ENCODE assay signal across 8 mouse cellular contexts in the genomic region with DNA sequence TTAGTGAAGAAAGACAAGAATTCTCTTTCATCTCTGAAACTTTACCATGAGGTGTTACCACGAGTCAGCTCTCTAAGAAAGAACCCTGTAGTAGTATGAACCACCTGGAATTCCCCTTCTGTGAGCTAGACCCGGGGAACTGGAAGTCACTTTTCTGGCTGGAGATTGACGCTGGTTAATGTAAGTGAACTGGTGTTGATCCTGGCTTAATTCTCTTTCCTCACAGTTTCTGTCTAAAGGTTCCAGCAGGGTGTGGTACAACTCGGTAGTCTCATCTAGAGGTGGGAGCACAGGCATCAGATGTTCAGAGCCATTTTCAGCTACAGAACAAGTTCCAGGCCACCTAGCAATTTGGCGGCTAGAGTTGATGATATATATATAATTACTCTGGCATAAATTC. TPM values are rescaled to one million over a fixed set of nuclear protein-coding genes. Genes with fewer than 3 reads are reported as not detected.
DNase-seq lines count a peak whose midpoint lies in the region; ATAC-seq and TF ChIP-seq lines count a peak whose summit lies in the region.

No protein-coding gene starts in this region.

- no peak for TF ChIP-seq EP300 in ES-Bruce4 (IDR thresholded peaks at IDR 0.05; ENCODE audit: insufficient read depth, low read depth, low read length)

- peak overlapping the region; percentile 78 for H3K9ac ChIP-seq in heart, embryonic 15.5 days
- H3K9ac ChIP-seq in ES-Bruce4 (ENCODE audit: low read depth, poor library complexity, severe bottlenecking) = peak overlapping the region; percentile 74
- peak overlapping the region; percentile 92 for H3K9ac ChIP-seq in liver, embryonic 11.5 days (ENCODE audit: low read depth, low read length)

- H3K27me3 ChIP-seq in heart, embryonic 15.5 days = no peaks in the 10 kb centered on the region
- H3K27me3 ChIP-seq in ES-Bruce4 (ENCODE audit: control insufficient read depth, insufficient read depth, low read length, poor library complexity, severe bottlenecking) = no peaks in the 10 kb centered on the region
- H3K27me3 ChIP-seq in liver, embryonic 11.5 days (replicated peaks; ENCODE audit: control insufficient read depth, insufficient read depth, low read length) = no peaks in the 10 kb centered on the region

- H3K9me3 ChIP-seq in heart, embryonic 15.5 days (replicated peaks) = no peaks in the 10 kb centered on the region
- no peaks in the 10 kb centered on the region for H3K9me3 ChIP-seq in ES-Bruce4 (replicated peaks; ENCODE audit: control insufficient read depth, insufficient read depth, low read length, poor library complexity, severe bottlenecking)
- no peaks in the 10 kb centered on the region for H3K9me3 ChIP-seq in liver, embryonic 11.5 days (ENCODE audit: control insufficient read depth, low read length)

- no peak for ATAC-seq in heart, embryonic 15.5 days (replicated peaks; ENCODE audit: insufficient number of reproducible peaks, insufficient read depth, low FRiP score, low read depth)
- no peak for ATAC-seq in liver, embryonic 11.5 days (replicated peaks; ENCODE audit: low FRiP score)

- H3K36me3 ChIP-seq in heart, embryonic 15.5 days = no peaks in the 10 kb centered on the region
- H3K36me3 ChIP-seq in ES-Bruce4 (ENCODE audit: control insufficient read depth, insufficient read depth, low read length, poor library complexity, severe bottlenecking) = peaks cover 4% of the 10 kb centered on the region; the same call in 1 of the 2 replicates
- H3K36me3 ChIP-seq in liver, embryonic 11.5 days (ENCODE audit: control insufficient read depth, insufficient read depth, low read length) = no peaks in the 10 kb centered on the region

- H3K4me3 ChIP-seq in heart, embryonic 15.5 days = peak overlapping the region; percentile 94
- H3K4me3 ChIP-seq in ES-Bruce4 (ENCODE audit: low read depth, low read length) = peak overlapping the region; percentile 84
- H3K4me3 ChIP-seq in liver, embryonic 11.5 days (ENCODE audit: low read depth, low read length) = peak overlapping the region; percentile 96

- TF ChIP-seq POLR2A in ES-Bruce4 (IDR thresholded peaks at IDR 0.05; ENCODE audit: insufficient read depth, low read length) = no peak

- DNase-seq in heart, postnatal 14 days = no peak
- peak; percentile 21 for DNase-seq in fibroblast of lung, adult 2 months (ENCODE audit: low read depth)
- no peak for DNase-seq in liver, embryonic 11.5 days (ENCODE audit: low spot score)
- DNase-seq in adrenal gland, adult 18-20 months (ENCODE audit: low spot score in 2 of 2) = no peak
- no peak for DNase-seq in cerebellum, adult 9-10 months
- DNase-seq in left cerebral cortex, adult 8-10 months (ENCODE audit: low spot score in 2 of 2) = no peak

- H3K4me2 ChIP-seq in heart, embryonic 15.5 days = peak overlapping the region; percentile 76
- H3K4me2 ChIP-seq in liver, embryonic 11.5 days = peak overlapping the region; percentile 78

- H3K27ac ChIP-seq in heart, embryonic 15.5 days = peak overlapping the region; percentile 90
- peak overlapping the region; percentile 43 for H3K27ac ChIP-seq in ES-Bruce4 (ENCODE audit: insufficient read depth, low read length)
- peak overlapping the region; percentile 10 for H3K27ac ChIP-seq in liver, embryonic 11.5 days (ENCODE audit: low read depth, low read length)

- WGBS in heart, embryonic 15.5 days = 20% methylated on average over 5 of the region's 5 CpGs
- 25% methylated on average over 5 of the region's 5 CpGs for WGBS in liver, embryonic 11.5 days

- TF ChIP-seq CTCF in ES-Bruce4 (IDR thresholded peaks at IDR 0.05; ENCODE audit: low read depth, low read length) = no peak

- intact Hi-C loops in heart, postnatal 14 days (cut with DNase I) = no loop called here

- H3K4me1 ChIP-seq in heart, embryonic 15.5 days (replicated peaks) = peaks cover 17% of the 10 kb centered on the region
- no peaks in the 10 kb centered on the region for H3K4me1 ChIP-seq in ES-Bruce4 (ENCODE audit: control insufficient read depth, insufficient read depth, low read length)
- peaks cover 7% of the 10 kb centered on the region for H3K4me1 ChIP-seq in liver, embryonic 11.5 days (replicated peaks; ENCODE audit: control insufficient read depth, insufficient read depth, low read length)

RNA-seq across cellular contexts. Expression of gene Clpx, which starts 0.9 kb away (rescaled TPM):
- 44.4 and 46.4 TPM in 2 replicates for polyA plus RNA-seq in heart, embryonic 15.5 days (2015; fragmentation: Nextera tagmentation; extraction: Ambion mirVana)
- total RNA-seq in heart, postnatal 14 days (2021) = 10 to 100 TPM; 90.7 to 99.9 TPM
- polyA plus RNA-seq in ES-Bruce4 (2011; ENCODE audit: insufficient read depth, insufficient read length, low read depth, missing spikeins) = 29.6 and 31.5 TPM in 2 replicates
- 49.3 and 54.5 TPM in 2 replicates for polyA plus RNA-seq in liver, embryonic 11.5 days (2014; fragmentation: Nextera tagmentation; extraction: Ambion mirVana)
- 10 to 100 TPM; 66.7 to 75.1 TPM for total RNA-seq in adrenal gland, adult 18-20 months (2021)
- total RNA-seq in left cerebral cortex, adult 8-10 months (2022) = 10 to 100 TPM; 28.4 to 30.9 (median 28.9) TPM

RNA-seq across cellular contexts. Expression of gene Cilp, which starts 28.1 kb away (rescaled TPM):
- polyA plus RNA-seq in heart, embryonic 15.5 days (2015; fragmentation: Nextera tagmentation; extraction: Ambion mirVana) = 0.03 and 0.04 TPM in 2 replicates
- total RNA-seq in heart, postnatal 14 days (2021) = 1 to 10 TPM; 6.2 to 6.6 TPM
- polyA plus RNA-seq in ES-Bruce4 (2011; ENCODE audit: insufficient read depth, insufficient read length, low read depth, missing spikeins) = 0.15 and 0.17 TPM in 2 replicates
- 0.07 and 0.12 TPM in 2 replicates for polyA plus RNA-seq in liver, embryonic 11.5 days (2014; fragmentation: Nextera tagmentation; extraction: Ambion mirVana)
- 1 to 10 TPM; 3.1 to 5.9 TPM for total RNA-seq in adrenal gland, adult 18-20 months (2021)
- under 1 TPM in 3 of 4 experiments, not detected in 1; 0.13 to 0.23 (median 0.19) TPM for total RNA-seq in left cerebral cortex, adult 8-10 months (2022)

RNA-seq across cellular contexts. Expression of gene Pdcd7, which starts 52.8 kb away (rescaled TPM):
- 5.8 and 7.1 TPM in 2 replicates for polyA plus RNA-seq in heart, embryonic 15.5 days (2015; fragmentation: Nextera tagmentation; extraction: Ambion mirVana)
- 10 to 100 TPM in 1 of 2 experiments, 1 to 10 TPM in 1; 9.6 to 11.3 TPM for total RNA-seq in heart, postnatal 14 days (2021)
- polyA plus RNA-seq in ES-Bruce4 (2011; ENCODE audit: insufficient read depth, insufficient read length, low read depth, missing spikeins) = 31.1 and 37.7 TPM in 2 replicates
- 10.5 and 10.6 TPM in 2 replicates for polyA plus RNA-seq in liver, embryonic 11.5 days (2014; fragmentation: Nextera tagmentation; extraction: Ambion mirVana)
- 10 to 100 TPM; 18.0 to 18.6 TPM for total RNA-seq in adrenal gland, adult 18-20 months (2021)
- 10 to 100 TPM; 27.3 to 31.1 (median 27.9) TPM for total RNA-seq in left cerebral cortex, adult 8-10 months (2022)

Comparison
In these comparisons a context has a peak if more than half of its experiments do, and no peak if none do; other contexts are left out.
1. H3K27ac ChIP-seq: peak in every context shown above with its lines; median percentile 90 in heart, embryonic 15.5 days; 43 in ES-Bruce4; 10 in liver, embryonic 11.5 days.